Mouse (Mus musculus): ENCODE measurements around the gene Trip10.

The Trip10 gene

GRCm38 (mm10) chr17:57249186-57250181 lies at the start of gene Trip10:
TSS of gene Trip10 (plus strand) at chr17:57249455.
- in situ Hi-C loops (cut with MboI): loop anchor here (10.0 kb wide), 1 partner anchor 85 kb away; no protein-coding TSS in a partner anchor

- in situ Hi-C loops (cut with MboI): no loop called here
Observed at GRCm38 (mm10) chr17:57201841-57202724, 47.2 kb upstream of the Trip10 start.

GRCm38 (mm10) chr17:57207938-57208337 lies 41.3 kb upstream of the Trip10 start:
- in situ Hi-C loops (cut with MboI): no loop called here

DNA sequence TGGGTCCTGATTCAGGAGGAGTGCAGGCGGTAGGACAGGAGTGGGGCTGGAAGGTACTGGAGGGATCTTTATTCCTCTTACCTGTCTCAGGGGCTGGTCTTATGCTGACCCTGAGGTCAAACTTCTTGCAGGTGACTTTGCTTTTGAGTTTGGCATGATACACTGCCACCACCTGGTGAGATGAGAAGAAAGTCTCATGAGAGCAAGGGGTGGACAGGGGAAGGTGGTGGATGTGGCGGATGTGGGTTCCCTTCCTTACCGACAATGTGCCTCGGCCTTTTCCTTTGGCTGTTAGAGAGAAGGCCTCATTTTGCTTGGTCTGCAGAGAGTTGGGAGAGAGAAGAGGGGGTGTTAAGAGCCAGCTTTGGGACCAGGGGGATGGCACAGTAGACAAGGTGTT lies 39.9 kb upstream of the Trip10 start:
- in situ Hi-C loops (cut with MboI): no loop called here

- in situ Hi-C loops (cut with MboI): loop anchor here (10.0 kb wide), 1 partner anchor 123 kb away; no protein-coding TSS in a partner anchor
Observed at GRCm38 (mm10) chr17:57211501-57211900, 37.8 kb upstream of the Trip10 start.

- in situ Hi-C loops (cut with MboI): loop anchor here (10.0 kb wide), 1 partner anchor 120 kb away; no protein-coding TSS in a partner anchor
Observed at GRCm38 (mm10) chr17:57214676-57215387, 34.4 kb upstream of the Trip10 start.

- in situ Hi-C loops (cut with MboI): loop anchor here (10.0 kb wide), 1 partner anchor 116 kb away; no protein-coding TSS in a partner anchor
Observed at GRCm38 (mm10) chr17:57218335-57218900, 30.8 kb upstream of the Trip10 start.

DNA sequence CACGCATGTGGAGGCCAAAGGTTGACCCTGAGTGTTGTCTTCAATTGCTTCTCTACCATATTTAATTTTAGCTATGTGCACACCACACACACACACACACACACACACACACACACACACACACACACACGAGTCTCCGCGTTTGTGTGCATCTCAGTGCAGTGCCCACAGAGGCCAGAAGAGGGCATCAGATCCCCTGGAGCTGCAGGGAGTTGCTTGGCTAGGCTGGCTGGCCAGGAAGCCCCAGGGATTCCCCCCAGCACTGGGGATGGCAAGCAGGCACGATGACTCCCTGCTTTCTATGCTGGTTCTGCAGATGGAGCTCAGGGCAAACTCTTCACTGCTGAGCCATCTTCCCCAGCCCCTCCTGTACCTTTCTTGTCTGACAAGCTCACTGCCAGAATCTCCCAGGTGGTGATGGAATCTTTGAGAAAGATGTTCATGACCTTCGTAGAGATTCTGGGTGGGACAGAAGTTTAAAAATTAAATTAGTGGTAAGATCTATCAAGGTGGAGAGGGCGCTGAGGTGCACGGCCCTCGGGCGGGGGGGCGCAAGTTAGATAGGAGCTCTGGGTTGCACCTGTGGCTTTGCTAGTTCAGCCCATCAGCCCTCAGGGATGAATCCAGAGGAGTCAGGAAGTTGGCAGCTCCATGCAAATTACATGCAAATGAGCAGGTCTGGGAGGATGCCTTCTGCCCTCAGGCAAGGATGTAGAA lies 29.9 kb upstream of the Trip10 start:
- in situ Hi-C loops (cut with MboI): loop anchor here (10.0 kb wide), 1 partner anchor 115 kb away; no protein-coding TSS in a partner anchor

DNA sequence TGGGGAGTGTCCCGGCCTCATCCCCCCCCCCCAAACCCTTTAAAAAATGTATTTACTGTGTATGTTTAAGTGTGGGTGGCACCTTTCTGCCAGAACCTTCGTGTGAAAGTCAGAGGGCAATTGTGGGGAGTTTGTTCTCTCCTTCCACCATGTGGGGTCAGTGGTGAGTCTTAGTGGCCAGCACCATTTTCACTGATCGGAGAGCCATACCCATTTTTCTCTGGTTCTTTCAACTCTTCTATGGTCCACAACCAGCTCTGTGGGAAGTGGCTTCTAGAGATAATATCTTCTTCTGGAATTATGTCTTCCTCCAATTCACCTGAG lies 29.4 kb upstream of the Trip10 start:
- in situ Hi-C loops (cut with MboI): loop anchor here (10.0 kb wide), 1 partner anchor 115 kb away; no protein-coding TSS in a partner anchor

GRCm38 (mm10) chr17:57221911-57222310 lies 27.3 kb upstream of the Trip10 start:
- in situ Hi-C loops (cut with MboI): no loop called here

- in situ Hi-C loops (cut with MboI): no loop called here
Observed at GRCm38 (mm10) chr17:57223313-57223712, 25.9 kb upstream of the Trip10 start.

GRCm38 (mm10) chr17:57227468-57227867 lies 21.8 kb upstream of the Trip10 start:
- in situ Hi-C loops (cut with MboI): no loop called here

DNA sequence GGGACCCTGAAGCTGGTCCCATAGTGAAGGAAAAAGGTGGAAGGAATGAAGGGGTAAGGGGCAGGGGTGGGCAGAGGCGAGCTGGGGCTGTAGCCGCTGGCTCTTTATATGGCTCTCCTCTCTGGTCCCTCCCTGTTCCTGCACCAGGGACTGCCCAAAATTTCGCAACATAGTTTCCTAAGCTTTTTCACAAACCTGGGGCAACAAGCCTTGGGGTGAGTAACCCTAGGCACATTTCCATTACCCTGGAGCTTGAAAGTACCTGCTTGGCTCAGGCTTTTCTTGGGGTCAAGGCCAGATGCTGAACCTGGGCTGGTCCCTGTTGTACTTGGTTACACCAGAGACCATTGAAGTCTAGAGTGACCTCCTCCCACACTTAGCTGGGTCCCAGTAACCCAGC lies 21.2 kb upstream of the Trip10 start, which contains the start of gene C3:
Gene C3 (minus strand): TSS at position 123 of the 400 bp plus-strand sequence.
- in situ Hi-C loops (cut with MboI): no loop called here

DNA sequence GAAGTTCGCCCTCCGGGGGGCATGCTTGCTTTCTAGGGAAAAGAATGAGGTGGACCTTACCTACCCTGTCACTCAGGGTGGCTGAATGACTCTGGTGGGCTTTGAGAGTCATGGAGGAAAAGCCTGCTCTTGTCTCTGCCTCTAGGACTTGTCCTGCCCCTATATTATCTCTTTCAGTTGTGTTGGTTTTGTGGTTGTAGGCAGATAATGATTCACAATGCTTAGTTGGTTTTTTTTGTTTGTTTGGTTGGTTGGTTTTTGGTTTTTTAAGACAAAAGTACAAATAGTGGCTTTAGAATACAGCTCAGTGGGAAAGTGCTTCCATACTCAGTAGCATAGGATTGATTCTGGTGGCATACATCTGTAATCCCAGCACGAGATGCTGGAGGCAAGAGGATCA lies 20.4 kb upstream of the Trip10 start:
- in situ Hi-C loops (cut with MboI): no loop called here

GRCm38 (mm10) chr17:57229851-57230727 lies 19.2 kb upstream of the Trip10 start:
- in situ Hi-C loops (cut with MboI): no loop called here

GRCm38 (mm10) chr17:57230728-57231125 lies 18.5 kb upstream of the Trip10 start:
- in situ Hi-C loops (cut with MboI): no loop called here

GRCm38 (mm10) chr17:57231321-57231771 lies 17.9 kb upstream of the Trip10 start:
- in situ Hi-C loops (cut with MboI): no loop called here

- in situ Hi-C loops (cut with MboI): no loop called here
Observed at GRCm38 (mm10) chr17:57232200-57232599, 17.1 kb upstream of the Trip10 start.

- in situ Hi-C loops (cut with MboI): no loop called here
Observed at GRCm38 (mm10) chr17:57233038-57233437, 16.2 kb upstream of the Trip10 start.

All from mature B cell (primary cell).